Mouse (Mus musculus): ENCODE results near the gene Lmntd1. TPM values are rescaled to one million over a fixed set of nuclear protein-coding genes. Genes with fewer than 3 reads are reported as not detected.

The Lmntd1 gene
- total RNA-seq, 2 experiments from 2014 or later: 2.1 to 2.3 TPM

DNA sequence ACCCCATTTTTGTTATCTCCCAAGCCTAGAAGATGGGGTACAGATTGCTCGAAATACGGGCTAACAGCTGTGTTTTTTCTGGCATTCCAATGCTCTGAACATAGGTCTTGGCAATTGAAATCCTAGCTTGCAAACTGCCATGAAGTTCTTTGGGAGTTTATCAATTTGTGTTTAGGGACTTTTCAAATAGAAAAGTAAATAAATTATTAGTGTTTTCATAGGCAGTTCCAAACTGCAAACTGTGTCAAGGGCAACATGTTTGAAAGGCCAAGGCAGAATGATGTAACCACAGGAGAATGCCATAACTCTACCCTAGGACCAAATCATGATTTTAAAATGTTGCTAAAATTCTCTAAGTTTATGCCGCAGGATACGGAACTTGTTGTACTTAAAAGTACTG, 6.4 kb downstream of the Lmntd1 start:
- DNase-seq (ENCODE audit: low spot score): no peak
- intact Hi-C loops (cut with DNase I): no loop called here

DNA sequence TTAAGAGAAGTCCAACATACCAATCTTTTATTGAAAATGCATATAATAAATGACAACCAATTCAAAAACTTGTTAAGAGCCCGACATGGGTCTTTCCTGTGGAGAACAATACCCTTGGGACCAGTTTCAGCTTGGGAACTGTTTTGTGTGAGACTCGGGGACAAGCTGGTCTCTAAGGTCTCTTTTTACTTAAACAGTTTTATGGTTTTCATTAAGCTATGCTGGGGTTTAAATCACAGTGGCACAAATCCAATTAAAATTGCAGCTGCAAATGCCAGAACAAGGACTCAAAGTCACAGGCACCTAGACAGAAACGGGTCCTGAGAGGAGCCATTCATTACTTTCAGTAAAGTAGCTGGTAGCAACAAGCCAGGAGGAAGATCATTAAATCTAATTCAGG, 8.9 kb downstream of the Lmntd1 start:
- DNase-seq (ENCODE audit: low spot score): no peak
- intact Hi-C loops (cut with DNase I): no loop called here

GRCm38 (mm10) chr6:145604648-145605047, 9.5 kb downstream of the Lmntd1 start:
- DNase-seq (ENCODE audit: low spot score): no peak
- intact Hi-C loops (cut with DNase I): no loop called here

DNA sequence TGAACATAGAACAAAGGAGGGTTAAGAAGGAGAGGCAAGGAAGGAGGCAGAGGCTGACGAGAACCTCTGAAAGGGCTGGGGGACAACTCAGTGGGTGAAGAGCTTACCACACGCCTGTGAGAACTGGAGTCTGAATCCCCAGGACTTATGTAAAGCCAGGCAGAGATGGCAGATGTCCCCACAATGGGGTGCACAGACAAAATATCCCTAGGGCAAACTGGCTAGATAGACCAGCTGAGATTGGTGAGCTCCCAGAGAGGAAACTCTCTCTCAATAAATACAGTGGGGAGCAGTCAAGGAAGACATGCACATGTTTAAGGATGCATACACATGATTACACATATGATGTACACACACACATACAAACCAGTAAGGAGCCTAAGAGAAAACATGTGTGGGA, 10.0 kb downstream of the Lmntd1 start:
- no peak for DNase-seq (ENCODE audit: low spot score)
- intact Hi-C loops (cut with DNase I): no loop called here

GRCm38 (mm10) chr6:145598794-145599555, 15.1 kb downstream of the Lmntd1 start:
- DNase-seq (ENCODE audit: low spot score): no peak
- intact Hi-C loops (cut with DNase I): no loop called here

- no peak for DNase-seq (ENCODE audit: low spot score)
- intact Hi-C loops (cut with DNase I): no loop called here
These were observed 18.2 kb downstream of the Lmntd1 start for GRCm38 (mm10) chr6:145595905-145596304.

GRCm38 (mm10) chr6:145593991-145594390, 20.1 kb downstream of the Lmntd1 start:
- intact Hi-C loops (cut with DNase I): no loop called here
- no peak for DNase-seq (ENCODE audit: low spot score)

- DNase-seq (ENCODE audit: low spot score): no peak
- intact Hi-C loops (cut with DNase I): no loop called here
These were observed 21.6 kb downstream of the Lmntd1 start for GRCm38 (mm10) chr6:145592531-145592998.

DNA sequence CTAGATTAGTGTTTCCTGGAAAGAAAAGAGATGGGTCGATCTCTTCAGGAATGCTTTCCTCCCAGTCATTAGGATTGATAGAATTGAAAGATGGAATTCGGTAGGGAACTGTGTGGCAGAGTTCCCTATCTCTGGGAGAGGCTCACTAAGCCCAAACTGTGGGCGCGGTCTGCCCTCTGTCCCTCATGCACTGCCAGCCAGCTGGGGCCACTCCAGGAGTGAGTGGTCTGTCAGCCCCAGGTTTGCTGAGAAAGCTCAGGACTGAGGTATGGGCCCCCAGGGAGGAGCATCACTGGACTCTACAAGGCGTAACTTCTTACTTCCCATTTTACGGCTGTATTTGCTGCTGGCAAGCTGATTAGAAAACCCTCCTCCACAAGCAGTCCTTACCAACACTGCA, 22.1 kb downstream of the Lmntd1 start:
- DNase-seq (ENCODE audit: low spot score): no peak

GRCm38 (mm10) chr6:145591578-145591977, 22.5 kb downstream of the Lmntd1 start:
- intact Hi-C loops (cut with DNase I): no loop called here
- no peak for DNase-seq (ENCODE audit: low spot score)

More for the DNA sequence above, 22.1 kb downstream of the Lmntd1 start:
- intact Hi-C loops (cut with DNase I): no loop called here

DNA sequence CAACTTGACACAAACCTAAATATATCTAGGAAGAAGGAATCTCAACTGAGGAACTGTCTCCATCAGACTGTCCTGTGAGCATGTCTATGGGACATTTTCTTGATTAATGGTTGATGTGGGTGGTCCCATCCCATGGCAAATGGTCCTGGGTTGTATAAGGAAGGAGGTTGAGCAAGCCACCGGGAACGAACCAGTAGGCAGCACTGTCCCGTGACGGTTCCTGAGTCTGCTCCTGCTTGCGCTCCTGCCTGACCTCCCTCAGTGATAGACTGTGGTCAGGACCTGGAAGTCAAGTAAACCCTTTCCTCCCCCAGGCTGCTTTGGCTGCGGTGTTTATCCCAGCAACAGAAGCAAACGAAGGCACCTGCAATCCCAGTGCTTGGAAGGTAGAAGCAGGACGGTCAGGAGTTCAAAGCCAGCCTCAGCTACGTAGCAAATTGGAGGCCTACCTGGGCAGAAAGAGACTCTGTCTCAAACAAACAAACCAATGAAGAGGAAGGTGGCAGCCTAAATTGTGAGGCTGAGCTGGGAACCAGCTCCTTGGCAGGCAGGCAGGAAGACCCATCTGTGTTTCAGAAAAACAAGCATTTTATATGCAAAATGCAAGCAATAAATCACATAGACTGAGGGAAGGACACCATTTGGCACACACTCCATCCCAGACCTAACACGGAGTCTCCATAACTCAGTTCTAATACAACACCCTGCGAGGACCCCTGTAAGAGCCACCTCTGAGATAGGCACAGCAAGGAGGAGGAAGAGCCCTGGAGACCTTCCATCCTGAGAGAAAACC, 23.4 kb downstream of the Lmntd1 start:
- no peak for DNase-seq (ENCODE audit: low spot score)
- intact Hi-C loops (cut with DNase I): no loop called here

DNA sequence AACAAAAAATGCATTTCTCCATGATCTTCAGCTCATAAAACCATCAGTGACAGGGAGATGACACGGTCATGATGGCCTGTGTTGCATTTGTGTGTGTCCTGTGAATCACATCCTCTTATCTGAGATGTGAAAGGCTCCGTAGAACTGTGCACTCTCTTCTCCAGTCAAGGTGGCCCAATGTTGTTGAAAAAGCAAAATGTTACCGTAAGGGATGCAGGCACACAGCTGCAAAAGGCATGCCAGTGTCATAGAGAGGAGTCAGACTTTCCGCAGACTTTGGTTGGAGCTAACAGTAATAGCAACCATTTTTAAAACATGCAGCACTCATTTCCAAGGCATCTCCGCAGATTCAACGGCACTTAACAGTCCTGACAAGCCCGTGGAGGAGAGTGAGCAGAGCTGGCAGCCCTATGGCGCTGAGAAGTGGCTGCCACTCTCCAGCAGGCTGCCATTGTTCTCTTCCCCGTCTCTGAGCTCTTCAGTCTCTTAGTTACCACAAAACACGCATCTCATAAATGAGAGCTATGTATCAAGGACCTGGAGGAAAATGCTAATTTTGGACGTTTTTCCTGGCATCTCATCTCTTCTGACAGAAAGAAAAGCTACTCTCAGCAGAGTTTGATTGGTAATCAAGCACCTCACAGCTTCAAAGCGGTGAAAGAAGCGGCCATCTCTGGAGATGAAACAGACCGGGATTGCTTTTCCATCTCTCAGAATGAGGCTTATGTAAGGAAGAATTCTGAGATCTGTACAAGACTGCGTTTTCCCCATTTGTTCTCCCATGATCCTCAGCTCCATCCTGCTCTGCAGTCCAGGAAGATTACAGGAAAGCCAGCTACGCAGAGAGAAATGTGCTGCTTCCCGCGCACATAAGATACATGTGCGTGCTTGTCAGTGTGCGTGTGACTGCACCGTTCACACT, 28.8 kb downstream of the Lmntd1 start:
- intact Hi-C loops (cut with DNase I): no loop called here
- DNase-seq (ENCODE audit: low spot score): no peak

DNA sequence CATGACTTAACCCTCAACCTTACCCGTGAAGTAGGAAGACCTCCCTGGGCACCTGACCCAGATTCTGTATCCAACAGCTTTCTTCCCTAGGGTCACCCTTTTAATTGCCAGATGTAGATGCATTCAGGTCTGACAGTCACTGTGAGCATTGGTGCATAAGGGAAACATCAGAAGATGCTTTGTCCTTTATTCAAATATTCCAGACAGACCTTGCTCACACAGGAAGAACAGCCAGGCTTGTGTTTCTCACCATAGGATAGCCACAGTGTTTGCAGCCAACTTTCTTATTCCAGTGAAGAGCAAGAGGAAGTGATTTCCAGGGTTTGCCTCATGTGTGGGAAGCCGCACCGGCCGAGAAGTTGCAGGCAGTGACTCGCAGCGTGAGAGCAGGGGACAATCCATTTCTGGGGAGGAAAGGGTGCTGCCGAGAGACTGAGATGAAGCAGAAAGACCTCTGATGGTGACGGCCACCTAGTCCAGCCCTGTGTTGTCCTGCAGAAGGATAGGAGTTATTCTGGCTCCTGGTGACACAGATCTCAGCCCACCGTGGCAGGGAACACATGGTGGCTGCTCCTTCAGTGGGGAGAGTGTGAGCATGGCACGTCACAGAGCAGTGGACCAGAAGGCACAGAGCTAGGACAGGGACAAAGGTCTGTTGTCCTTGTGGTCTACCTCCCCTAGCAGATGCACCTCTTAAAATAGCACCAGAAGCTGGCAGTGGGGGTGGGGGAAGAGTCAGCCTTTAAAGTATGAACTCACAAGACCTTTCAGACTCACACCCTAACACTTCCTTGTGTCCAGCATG, 32.6 kb downstream of the Lmntd1 start:
- no peak for DNase-seq (ENCODE audit: low spot score)
- intact Hi-C loops (cut with DNase I): no loop called here

DNA sequence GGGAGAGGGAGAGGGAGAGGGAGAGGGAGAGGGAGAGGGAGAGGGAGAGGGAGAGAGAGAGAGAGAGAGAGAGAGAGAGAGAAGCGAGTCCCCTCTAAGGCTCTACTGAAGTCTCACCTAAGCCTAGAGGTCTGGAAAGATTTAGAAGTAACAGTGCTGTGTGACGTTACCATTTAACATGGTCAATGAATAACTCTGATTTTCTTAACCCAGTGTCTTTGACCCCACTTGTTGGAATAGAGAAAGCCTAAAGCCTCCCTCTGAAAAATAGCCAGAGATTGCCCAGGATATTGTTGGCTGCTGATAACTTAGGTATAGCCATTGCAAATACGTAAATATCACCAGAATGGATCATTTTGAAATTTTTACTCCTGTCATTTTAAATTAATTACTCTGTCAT, 34.4 kb downstream of the Lmntd1 start:
- intact Hi-C loops (cut with DNase I): no loop called here
- no peak for DNase-seq (ENCODE audit: low spot score)

GRCm38 (mm10) chr6:145578457-145579185, 35.5 kb downstream of the Lmntd1 start:
- DNase-seq (ENCODE audit: low spot score): no peak
- intact Hi-C loops (cut with DNase I): no loop called here

DNA sequence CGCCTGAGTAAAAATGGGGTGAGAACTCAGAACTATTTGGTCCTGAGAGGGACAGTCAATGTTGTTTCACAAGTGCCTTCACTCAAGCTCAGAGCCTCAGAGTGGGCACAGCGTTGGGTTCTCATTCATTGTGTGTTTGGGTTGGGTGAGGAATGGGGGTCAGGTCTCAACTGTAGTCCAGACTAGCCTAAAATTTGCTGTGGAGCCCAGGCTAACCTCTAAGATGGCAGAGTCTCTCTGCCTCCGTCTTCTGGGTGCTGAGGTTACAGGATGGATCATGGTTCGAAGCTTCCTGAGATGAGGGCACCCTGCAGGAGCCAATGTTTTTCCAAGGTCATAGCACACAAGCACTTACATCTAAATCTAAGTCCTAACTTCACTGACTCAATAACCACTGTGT, 37.4 kb downstream of the Lmntd1 start:
- no peak for DNase-seq (ENCODE audit: low spot score)
- intact Hi-C loops (cut with DNase I): no loop called here

DNA sequence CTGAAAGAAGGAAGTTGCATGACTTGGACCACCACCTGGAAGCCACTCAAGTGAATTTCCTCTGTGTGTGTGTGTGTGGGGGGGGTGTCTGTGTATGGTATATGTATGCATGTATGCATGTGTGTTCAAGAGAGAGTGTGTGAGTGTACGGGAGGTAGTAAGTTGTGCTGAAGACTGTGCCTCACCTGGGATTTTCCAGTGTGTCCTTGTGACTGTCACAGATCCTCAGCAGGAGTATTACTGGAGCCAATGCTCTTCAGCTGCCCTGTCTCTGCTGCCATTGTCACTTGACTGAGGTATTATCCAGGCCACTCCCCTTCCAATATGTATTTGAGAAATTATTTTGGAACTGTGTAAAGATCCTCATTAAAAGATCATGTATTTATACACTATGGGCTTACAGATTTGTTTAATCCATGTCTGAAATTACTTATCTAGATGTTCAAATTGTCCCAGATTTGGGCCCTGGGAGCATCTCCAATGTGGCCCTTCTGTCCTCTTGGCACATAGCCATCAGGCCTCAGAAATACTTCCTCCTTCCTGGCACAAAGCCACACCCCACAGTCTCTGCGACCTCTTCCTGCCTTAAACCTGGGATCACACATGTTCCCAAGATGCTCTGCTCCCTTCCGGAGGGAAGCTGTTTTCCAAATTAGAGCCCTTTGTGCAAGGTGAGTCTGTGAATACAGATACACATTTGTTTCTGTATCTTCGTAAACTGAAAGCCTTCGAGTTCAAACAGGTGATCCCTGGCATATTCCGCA, 40.7 kb downstream of the Lmntd1 start:
- DNase-seq (ENCODE audit: low spot score): no peak
- intact Hi-C loops (cut with DNase I): no loop called here

GRCm38 (mm10) chr6:145568701-145569100, 45.4 kb downstream of the Lmntd1 start:
- intact Hi-C loops (cut with DNase I): no loop called here
- DNase-seq (ENCODE audit: low spot score): no peak
